Mouse (Mus musculus) thymus, adult 2 months (tissue): ENCODE results near the gene Midn.

Experiments
- CTCF ChIP-seq: fragments of 200-500 bp; IDR thresholded peaks from 2 replicates; pipeline ENCODE4 v1.5.1; 2012; ENCODE audit warnings: mild to moderate bottlenecking, control low read depth, low read length, moderate library complexity, borderline replicate concordance; ENCODE audit not compliant: control insufficient read depth, poor library complexity, insufficient read depth; ENCODE audit errors: extremely low read depth
- POLR2A ChIP-seq: fragments of 200-500 bp; IDR thresholded peaks from 2 replicates; pipeline ENCODE4 v1.6.1; 2012; ENCODE audit warnings: mild to moderate bottlenecking, low read length, control low read depth, moderate library complexity; ENCODE audit not compliant: control insufficient read depth, poor library complexity, insufficient read depth; ENCODE audit errors: extremely low read depth

GRCm38 (mm10) chr10:80149291-80150225 is 1.5 kb downstream of the Midn start:
- TF ChIP-seq CTCF: peak; percentile 48; the same call in 1 of the 2 replicates
- peak; percentile 86 for TF ChIP-seq POLR2A
